Mouse (Mus musculus): ENCODE measurements around the gene Uqcc1. TPM values are rescaled to one million over a fixed set of nuclear protein-coding genes. Genes with fewer than 3 reads are reported as not detected.
A peak's percentile ranks its signal among the peaks of the same experiment; 100 is the strongest.
"Not testable (repeated sequence)": the region's sequence is repeated elsewhere in the genome, so short reads cannot be mapped to it uniquely, and the experiment has no call there.

Gene Uqcc1
- polyA plus RNA-seq, 1 experiment, result 136 TPM

- no peak for TF ChIP-seq CTCF (IDR thresholded peaks at IDR 0.05; ENCODE audit: insufficient read depth, low read depth, low read length)
- TF ChIP-seq POLR2A (IDR thresholded peaks at IDR 0.05; ENCODE audit: insufficient read depth, low read depth, low read length), result no peak
- H3K27ac ChIP-seq (ENCODE audit: insufficient read depth, low read depth, low read length), result no peak overlapping the region
- H3K4me1 ChIP-seq (ENCODE audit: control insufficient read depth, insufficient read depth, low read length), result peaks cover 12% of the 10 kb centered on the region; the same call in 1 of the 2 replicates
- H3K4me3 ChIP-seq (ENCODE audit: insufficient read depth, low read depth, low read length), result no peak overlapping the region
- WGBS, result 80% methylated on average over 7 of the region's 7 CpGs
Measured at GRCm38 (mm10) chr2:155850120-155850519, 80.0 kb downstream of the Uqcc1 start.

DNA sequence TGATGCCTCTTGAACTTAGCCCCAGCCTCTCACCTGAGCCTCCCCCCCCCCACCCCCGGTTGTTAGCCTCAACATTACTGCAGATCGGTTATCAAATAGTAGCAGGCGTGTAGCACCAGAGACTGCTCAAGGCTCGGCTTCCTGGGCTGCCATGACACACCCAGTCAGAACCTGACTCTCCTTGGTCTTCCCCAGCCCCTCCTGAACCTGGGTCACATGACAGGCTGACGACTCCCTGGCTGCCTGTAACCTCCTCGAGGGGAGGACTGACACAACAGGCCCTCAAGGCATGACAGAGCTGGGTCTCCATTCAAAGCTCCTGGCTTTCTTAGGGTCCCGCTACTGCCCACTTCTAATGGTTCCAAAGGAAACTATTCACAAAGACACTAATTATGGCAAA lies 80.6 kb downstream of the Uqcc1 start:
- WGBS, result 67% methylated on average over 7 of the region's 7 CpGs
- Histone ChIP-seq H3K4me3 (ENCODE audit: insufficient read depth, low read depth, low read length) (no peak overlapping the region), H3K4me1 (ENCODE audit: control insufficient read depth, insufficient read depth, low read length) (peaks cover 12% of the 10 kb centered on the region; the same call in 1 of the 2 replicates), H3K27ac (ENCODE audit: insufficient read depth, low read depth, low read length) (no peak overlapping the region)
- TF ChIP-seq POLR2A (IDR thresholded peaks at IDR 0.05; ENCODE audit: insufficient read depth, low read depth, low read length), result no peak
- no peak for TF ChIP-seq CTCF (IDR thresholded peaks at IDR 0.05; ENCODE audit: insufficient read depth, low read depth, low read length)

- 25% methylated on average over 6 of the region's 6 CpGs for WGBS
- peak; percentile 54; the same call in 1 of the 2 replicates for TF ChIP-seq CTCF (IDR thresholded peaks at IDR 0.05; ENCODE audit: insufficient read depth, low read depth, low read length)
- no peak for TF ChIP-seq POLR2A (IDR thresholded peaks at IDR 0.05; ENCODE audit: insufficient read depth, low read depth, low read length)
- Histone ChIP-seq H3K27ac (ENCODE audit: insufficient read depth, low read depth, low read length) (no peak overlapping the region), H3K4me1 (ENCODE audit: control insufficient read depth, insufficient read depth, low read length) (peaks cover 12% of the 10 kb centered on the region; the same call in 1 of the 2 replicates), H3K4me3 (ENCODE audit: insufficient read depth, low read depth, low read length) (no peak overlapping the region)
Measured at GRCm38 (mm10) chr2:155848291-155848690, 81.8 kb downstream of the Uqcc1 start.

DNA sequence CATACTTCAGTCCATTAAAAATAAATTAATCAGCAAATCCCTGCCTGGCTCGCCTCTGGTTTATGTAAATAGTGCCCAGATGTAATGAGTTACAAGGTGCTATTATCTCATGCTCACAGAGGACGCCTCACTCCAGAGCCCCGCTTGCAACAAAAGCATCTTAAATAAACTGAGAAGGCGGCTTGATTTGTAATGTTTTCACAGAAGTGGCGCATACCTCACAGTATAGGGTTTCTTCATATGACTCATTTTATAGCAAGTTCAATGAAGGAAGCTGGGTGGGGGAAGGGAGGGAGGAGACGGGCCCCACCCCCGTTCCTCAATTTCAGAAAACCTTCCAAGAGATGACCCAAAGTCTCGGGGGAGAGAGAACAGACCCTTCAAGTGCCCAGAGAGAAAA lies 83.2 kb downstream of the Uqcc1 start:
- TF ChIP-seq CTCF (IDR thresholded peaks at IDR 0.05; ENCODE audit: insufficient read depth, low read depth, low read length) (no peak), POLR2A (IDR thresholded peaks at IDR 0.05; ENCODE audit: insufficient read depth, low read depth, low read length) (no peak)
- H3K4me3 ChIP-seq (ENCODE audit: insufficient read depth, low read depth, low read length), result no peak overlapping the region
- H3K27ac ChIP-seq (ENCODE audit: insufficient read depth, low read depth, low read length), result no peak overlapping the region
- 49% methylated on average over 8 of the region's 8 CpGs for WGBS
- peaks cover 12% of the 10 kb centered on the region; the same call in 1 of the 2 replicates for H3K4me1 ChIP-seq (ENCODE audit: control insufficient read depth, insufficient read depth, low read length)

DNA sequence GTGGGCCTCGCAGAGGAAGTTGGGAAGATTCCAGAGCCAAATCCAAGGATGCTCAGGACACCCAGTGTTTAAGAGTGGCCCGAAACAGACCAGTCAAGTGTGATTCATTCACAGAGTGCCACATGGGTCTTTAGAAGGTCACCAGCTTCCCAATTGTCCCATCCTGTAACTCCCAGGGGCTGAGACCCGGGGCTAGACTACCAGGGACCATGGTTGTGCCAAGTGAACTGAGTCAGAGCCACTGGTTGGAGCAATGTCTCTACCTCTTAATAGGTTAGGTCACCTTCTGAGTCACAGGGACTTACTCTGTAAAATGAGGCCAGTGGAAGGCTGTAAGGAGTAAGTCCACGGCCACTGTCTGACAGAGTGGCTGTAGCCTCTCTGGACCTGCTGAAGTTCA lies 91.1 kb downstream of the Uqcc1 start:
- WGBS, result 84% methylated on average over 4 of the region's 4 CpGs

DNA sequence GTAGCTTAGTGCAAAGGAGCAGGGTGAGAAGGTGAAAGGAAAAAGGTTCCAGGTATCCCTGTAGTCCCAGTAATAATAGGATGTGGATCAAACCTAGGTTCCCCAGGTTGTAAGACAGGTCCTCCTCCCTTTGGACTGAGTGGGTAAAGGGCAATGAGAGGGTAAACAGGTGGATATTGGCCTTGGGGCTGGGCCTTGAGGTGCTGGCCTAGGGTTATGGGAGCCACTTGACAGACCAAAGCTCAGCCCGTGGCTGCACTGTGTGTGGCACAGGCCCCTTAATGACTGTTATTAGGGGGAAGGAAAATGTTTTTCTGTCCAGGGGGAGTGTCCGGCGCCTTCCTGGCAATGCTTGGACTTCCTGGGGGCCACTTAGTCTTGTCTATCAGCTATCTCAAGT lies 92.1 kb downstream of the Uqcc1 start:
- TF ChIP-seq POLR2A (IDR thresholded peaks at IDR 0.05; ENCODE audit: insufficient read depth, low read depth, low read length), result no peak
- TF ChIP-seq CTCF (IDR thresholded peaks at IDR 0.05; ENCODE audit: insufficient read depth, low read depth, low read length), result no peak
- no peak overlapping the region for H3K27ac ChIP-seq (ENCODE audit: insufficient read depth, low read depth, low read length)
- no peaks in the 10 kb centered on the region for H3K4me1 ChIP-seq (ENCODE audit: control insufficient read depth, insufficient read depth, low read length)
- no peak overlapping the region for H3K4me3 ChIP-seq (ENCODE audit: insufficient read depth, low read depth, low read length)
- 67% methylated on average over 3 of the region's 3 CpGs for WGBS

More for the DNA sequence above, 91.1 kb downstream of the Uqcc1 start:
- TF ChIP-seq CTCF (IDR thresholded peaks at IDR 0.05; ENCODE audit: insufficient read depth, low read depth, low read length) (no peak), POLR2A (IDR thresholded peaks at IDR 0.05; ENCODE audit: insufficient read depth, low read depth, low read length) (no peak)
- H3K4me3 ChIP-seq (ENCODE audit: insufficient read depth, low read depth, low read length), result no peak overlapping the region
- no peaks in the 10 kb centered on the region for H3K4me1 ChIP-seq (ENCODE audit: control insufficient read depth, insufficient read depth, low read length)
- H3K27ac ChIP-seq (ENCODE audit: insufficient read depth, low read depth, low read length), result no peak overlapping the region

DNA sequence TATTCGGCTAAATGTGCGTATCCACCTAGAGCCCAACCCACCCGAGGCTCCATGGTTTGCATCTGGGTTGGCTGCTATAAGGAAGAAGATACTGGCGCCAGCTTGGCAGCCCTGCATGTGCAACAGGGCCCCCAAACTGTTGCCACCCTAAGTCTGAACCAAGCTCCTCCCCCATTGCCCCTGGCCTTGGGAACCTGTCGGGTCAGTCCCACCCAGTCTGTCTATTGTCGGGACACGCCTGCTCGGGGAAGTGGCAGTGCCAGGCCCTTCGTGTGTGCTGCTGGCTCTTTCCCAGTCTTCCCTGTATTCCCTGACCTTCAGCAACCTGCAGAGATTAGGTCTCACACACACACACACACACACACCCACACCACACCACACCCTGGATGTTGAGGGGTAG lies 95.4 kb downstream of the Uqcc1 start, which contains the start of gene Fam83c:
TSS of gene Fam83c (minus strand) at position 123 of the 400 bp plus-strand sequence.
- WGBS, result 68% methylated on average over 9 of the region's 9 CpGs
- Histone ChIP-seq H3K27ac (ENCODE audit: insufficient read depth, low read depth, low read length) (no peak within 1 kb of the TSS), H3K4me3 (ENCODE audit: insufficient read depth, low read depth, low read length) (no peak within 1 kb of the TSS), H3K4me1 (ENCODE audit: control insufficient read depth, insufficient read depth, low read length) (no peaks in the 10 kb centered on the region)
- TF ChIP-seq CTCF (IDR thresholded peaks at IDR 0.05; ENCODE audit: insufficient read depth, low read depth, low read length), result no peak
- no peak for TF ChIP-seq POLR2A (IDR thresholded peaks at IDR 0.05; ENCODE audit: insufficient read depth, low read depth, low read length)

DNA sequence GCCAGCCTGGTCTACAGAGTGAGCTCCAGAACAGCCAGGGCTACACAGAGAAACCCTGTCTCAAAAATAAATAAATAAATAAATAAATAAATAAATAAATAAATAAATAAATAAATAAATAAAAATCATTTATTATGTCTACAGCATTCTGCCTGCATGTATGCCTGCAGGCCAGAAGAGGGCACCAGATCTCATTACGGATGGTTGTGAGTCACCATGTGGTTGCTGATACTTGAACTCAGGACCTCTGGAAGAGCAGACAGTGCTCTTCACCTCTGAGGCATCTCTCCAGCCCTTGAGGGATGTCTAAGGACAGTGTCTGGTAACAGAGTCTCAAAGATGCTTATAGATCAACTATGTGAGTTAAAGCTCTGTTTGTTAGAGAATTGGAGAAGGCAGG lies 98.0 kb downstream of the Uqcc1 start:
- H3K4me3 ChIP-seq (ENCODE audit: insufficient read depth, low read depth, low read length); H3K4me1 ChIP-seq (ENCODE audit: control insufficient read depth, insufficient read depth, low read length); H3K27ac ChIP-seq (ENCODE audit: insufficient read depth, low read depth, low read length): not testable (repeated sequence)
- 78% methylated on average over 1 of the region's 1 CpGs for WGBS

- TF ChIP-seq CTCF (IDR thresholded peaks at IDR 0.05; ENCODE audit: insufficient read depth, low read depth, low read length) (no peak), POLR2A (IDR thresholded peaks at IDR 0.05; ENCODE audit: insufficient read depth, low read depth, low read length) (no peak)
- Histone ChIP-seq H3K27ac (ENCODE audit: insufficient read depth, low read depth, low read length) (no peak overlapping the region), H3K4me1 (ENCODE audit: control insufficient read depth, insufficient read depth, low read length) (peaks cover 4% of the 10 kb centered on the region; the same call in 1 of the 2 replicates), H3K4me3 (ENCODE audit: insufficient read depth, low read depth, low read length) (no peak overlapping the region)
- WGBS, result 64% methylated on average over 9 of the region's 9 CpGs
Measured at GRCm38 (mm10) chr2:155831302-155831701, 98.8 kb downstream of the Uqcc1 start.

DNA sequence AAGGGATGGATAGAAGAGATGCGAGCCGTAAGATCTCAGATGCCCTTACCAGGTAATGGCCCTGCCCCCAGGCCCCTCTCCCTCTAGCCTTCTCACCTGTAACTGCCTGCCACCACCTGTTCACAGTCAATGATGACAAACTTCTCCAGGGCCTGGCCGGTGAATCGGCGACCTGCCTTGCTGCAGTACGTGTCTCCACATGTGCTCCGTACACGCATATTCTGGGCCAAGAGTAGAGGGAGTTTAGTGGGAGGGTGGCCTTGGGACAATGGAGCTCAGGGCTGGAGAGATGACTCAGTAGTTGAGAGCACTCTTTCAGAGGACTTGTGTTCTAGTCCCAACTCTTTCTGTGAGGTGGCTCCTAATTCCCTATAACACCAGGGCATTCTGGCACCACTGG lies 99.3 kb downstream of the Uqcc1 start:
- WGBS, result 93% methylated on average over 8 of the region's 8 CpGs
- H3K27ac ChIP-seq (ENCODE audit: insufficient read depth, low read depth, low read length), result no peak overlapping the region
- no peak for TF ChIP-seq CTCF (IDR thresholded peaks at IDR 0.05; ENCODE audit: insufficient read depth, low read depth, low read length)
- no peak for TF ChIP-seq POLR2A (IDR thresholded peaks at IDR 0.05; ENCODE audit: insufficient read depth, low read depth, low read length)
- H3K4me1 ChIP-seq (ENCODE audit: control insufficient read depth, insufficient read depth, low read length), result peaks cover 4% of the 10 kb centered on the region; the same call in 1 of the 2 replicates
- no peak overlapping the region for H3K4me3 ChIP-seq (ENCODE audit: insufficient read depth, low read depth, low read length)
